Mouse (Mus musculus): ENCODE data around the gene Trap1.
"Not testable (repeated sequence)": the region's sequence is repeated elsewhere in the genome, so short reads cannot be mapped to it uniquely, and the experiment has no call there.

Gene Trap1

DNA sequence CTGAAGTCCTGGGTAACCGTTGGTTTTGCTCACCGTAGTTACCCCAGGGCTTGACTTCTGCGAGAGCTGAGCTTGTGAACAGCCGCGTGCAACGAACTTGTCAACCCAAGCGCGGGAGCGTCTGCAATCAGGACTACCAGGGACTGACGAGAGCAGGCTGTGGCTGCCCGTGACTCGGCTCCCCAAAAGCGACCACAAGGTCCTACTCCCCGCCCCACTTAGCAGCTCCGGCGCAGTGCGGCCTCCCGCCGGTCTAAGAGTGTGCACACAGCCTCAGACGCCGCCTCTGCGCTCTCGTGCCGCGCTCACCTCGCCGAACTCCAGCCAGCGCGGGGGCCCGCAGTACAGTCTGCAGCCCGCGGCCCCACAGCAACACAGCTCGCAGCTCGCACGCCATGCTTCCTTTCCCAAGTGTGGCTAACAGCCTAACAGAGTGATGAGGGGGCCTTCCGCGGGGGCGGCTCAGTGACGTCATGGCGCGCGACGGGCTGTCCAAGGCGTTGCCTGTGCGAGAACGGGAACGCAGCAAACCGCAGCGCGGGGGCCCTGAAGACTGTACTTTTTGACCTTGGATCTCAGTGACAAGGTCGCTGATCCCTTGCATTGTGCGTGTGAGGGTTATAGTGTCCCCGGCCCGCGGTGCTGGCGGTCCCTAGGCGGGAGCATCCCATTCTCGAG, at the start of gene Trap1:
Trap1 (minus strand) TSS at position 444 of the 678 bp plus-strand sequence.
- DNase-seq (ENCODE audit: low read depth in 2 of 2, low spot score in 2 of 2), result peak; percentile 94 to 97

DNA sequence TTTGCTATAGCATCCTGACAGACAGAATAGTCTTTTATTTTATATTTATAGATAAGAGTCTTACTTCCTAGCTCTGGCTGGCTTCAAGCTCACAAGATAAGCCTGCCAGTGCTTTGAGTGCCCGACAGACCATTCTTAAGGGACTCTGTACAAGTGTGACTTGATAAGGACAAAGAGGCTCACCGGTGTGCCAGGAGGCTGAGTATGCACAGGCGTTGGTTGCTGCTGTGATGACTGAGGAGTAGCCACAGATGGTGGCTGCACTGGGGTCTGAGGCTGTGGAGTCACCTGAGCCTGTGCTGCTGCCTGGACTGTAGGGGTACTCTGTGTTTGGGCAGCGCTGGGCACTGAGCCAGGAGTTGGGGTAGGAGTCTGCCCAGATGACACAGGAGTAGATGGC, 39.4 kb upstream of the Trap1 start:
- no peak for DNase-seq (ENCODE audit: low read depth in 2 of 2, low spot score in 2 of 2)

DNA sequence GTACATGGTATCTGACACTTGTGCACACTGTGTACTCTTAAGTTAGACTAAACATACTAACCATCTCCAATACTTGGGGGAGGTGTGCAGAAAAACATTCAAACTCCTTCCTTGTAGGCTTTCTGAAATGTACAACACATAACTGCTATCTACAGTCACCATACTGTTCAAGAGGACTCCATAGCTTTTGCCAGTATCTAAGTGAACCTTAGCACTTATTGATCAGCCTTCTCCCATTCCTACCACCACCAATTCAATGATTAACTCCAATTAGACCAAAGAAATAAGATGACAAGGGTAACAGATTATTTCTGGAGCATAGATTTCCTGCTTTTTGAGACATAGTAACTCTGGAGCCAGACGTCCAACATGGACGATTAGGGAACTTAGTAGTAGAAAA, 22.7 kb upstream of the Trap1 start:
- DNase-seq (ENCODE audit: low read depth in 2 of 2, low spot score in 2 of 2), result no peak

- DNase-seq (ENCODE audit: low read depth in 2 of 2, low spot score in 2 of 2), result no peak
These were observed 19.9 kb upstream of the Trap1 start for GRCm38 (mm10) chr16:4097521-4097920.

DNA sequence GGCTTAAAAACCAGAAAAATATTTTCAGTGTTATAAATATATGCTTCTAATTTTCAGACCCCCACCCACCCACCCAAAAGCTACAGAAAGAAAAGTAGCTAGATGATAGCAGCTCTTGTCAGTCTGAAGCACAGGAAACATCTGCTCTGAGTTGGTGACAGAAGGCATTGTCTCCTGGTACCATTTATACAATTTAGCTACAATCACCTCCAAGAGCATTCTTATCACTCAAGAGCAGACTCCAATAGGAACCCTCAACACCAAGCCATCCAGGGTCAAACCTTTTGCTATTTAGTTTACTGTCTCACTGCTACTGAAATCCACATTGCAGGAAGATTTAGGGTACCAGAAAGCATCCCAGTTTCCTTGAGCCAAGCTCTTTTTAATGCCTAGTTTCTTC, 19.3 kb upstream of the Trap1 start:
- no peak for DNase-seq (ENCODE audit: low read depth in 2 of 2, low spot score in 2 of 2)

- no peak for DNase-seq (ENCODE audit: low read depth in 2 of 2, low spot score in 2 of 2)
These were observed 18.5 kb upstream of the Trap1 start for GRCm38 (mm10) chr16:4096141-4096540.

- DNase-seq (ENCODE audit: low read depth in 2 of 2, low spot score in 2 of 2), result no peak
These were observed 9.7 kb upstream of the Trap1 start for GRCm38 (mm10) chr16:4087214-4087913.

- DNase-seq (ENCODE audit: low read depth in 2 of 2, low spot score in 2 of 2), result no peak
These were observed 8.3 kb upstream of the Trap1 start for GRCm38 (mm10) chr16:4085851-4086387.

GRCm38 (mm10) chr16:4085051-4085450, 7.4 kb upstream of the Trap1 start:
- no peak for DNase-seq (ENCODE audit: low read depth in 2 of 2, low spot score in 2 of 2)

GRCm38 (mm10) chr16:4080419-4080818, 2.8 kb upstream of the Trap1 start:
- DNase-seq (ENCODE audit: low read depth in 2 of 2, low spot score in 2 of 2), result not testable (repeated sequence)

DNA sequence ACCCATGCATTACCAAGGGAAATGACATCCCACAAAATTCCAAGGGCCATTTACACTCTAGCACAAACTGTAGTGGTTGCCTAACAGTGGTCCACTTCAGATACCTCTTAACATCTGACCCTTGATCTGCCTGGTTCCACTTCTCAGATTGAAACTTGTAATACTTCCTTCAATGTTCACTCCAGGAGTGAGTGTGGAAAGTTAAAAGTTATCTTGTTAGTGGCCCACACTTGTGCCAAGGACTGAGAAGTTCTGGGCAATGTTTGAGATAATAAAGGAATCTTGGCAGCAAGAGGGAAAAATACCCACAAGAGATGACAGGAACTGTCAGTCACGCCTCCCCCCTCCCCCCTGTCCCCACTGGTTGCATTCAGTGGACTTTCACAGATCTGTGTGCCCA, 2.0 kb upstream of the Trap1 start:
- DNase-seq (ENCODE audit: low read depth in 2 of 2, low spot score in 2 of 2), result no peak

- not testable (repeated sequence) for DNase-seq (ENCODE audit: low read depth in 2 of 2, low spot score in 2 of 2)
These were observed 675 bp upstream of the Trap1 start for GRCm38 (mm10) chr16:4078302-4078701.

GRCm38 (mm10) chr16:4074836-4075235, 2.8 kb downstream of the Trap1 start:
- DNase-seq (ENCODE audit: low read depth in 2 of 2, low spot score in 2 of 2), result no peak

- DNase-seq (ENCODE audit: low read depth in 2 of 2, low spot score in 2 of 2), result no peak
These were observed 3.3 kb downstream of the Trap1 start for GRCm38 (mm10) chr16:4074297-4074696.

GRCm38 (mm10) chr16:4068588-4068987, 9.0 kb downstream of the Trap1 start:
- DNase-seq (ENCODE audit: low read depth in 2 of 2, low spot score in 2 of 2), result peak; percentile 41 to 51

DNA sequence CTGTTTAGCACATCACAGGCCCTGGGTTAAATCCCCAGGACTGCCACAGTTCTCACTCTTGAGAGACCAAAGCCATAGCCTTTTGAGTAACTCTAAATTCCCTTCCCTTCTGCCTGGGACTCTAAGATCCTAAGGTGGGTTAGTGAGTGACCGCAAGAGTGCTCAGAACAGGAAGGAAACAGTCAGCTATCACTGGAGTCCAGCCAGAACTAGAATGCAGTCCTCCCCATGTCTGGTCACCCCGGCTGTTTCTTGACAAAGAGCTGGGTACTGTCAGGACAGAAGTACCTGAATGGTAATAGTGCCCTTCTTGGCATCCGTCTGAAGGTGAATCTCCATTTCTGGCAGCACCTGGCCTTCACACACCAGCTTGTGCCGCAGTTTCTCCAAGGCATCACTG, 12.7 kb downstream of the Trap1 start:
- DNase-seq (ENCODE audit: low read depth in 2 of 2, low spot score in 2 of 2), result no peak

DNA sequence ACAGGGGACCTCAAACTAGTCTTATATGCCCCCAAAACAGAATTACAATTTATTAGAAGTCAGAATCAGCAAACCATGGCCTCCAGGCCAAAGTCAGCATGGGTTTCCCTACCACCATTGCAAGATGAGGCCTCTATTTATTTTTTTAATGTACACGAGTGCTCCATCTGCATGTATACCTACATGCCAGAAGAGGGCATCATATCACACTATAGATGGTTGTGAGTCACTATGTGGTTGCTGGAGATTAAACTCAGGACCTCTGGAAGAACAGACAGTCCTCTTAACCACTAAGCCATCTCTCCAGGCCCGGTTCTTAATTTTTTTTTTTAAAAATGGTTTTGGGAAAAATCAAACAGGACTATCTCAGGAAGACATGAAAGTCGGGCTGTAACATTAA, 23.8 kb downstream of the Trap1 start:
- no peak for DNase-seq (ENCODE audit: low read depth in 2 of 2, low spot score in 2 of 2)

GRCm38 (mm10) chr16:4052601-4053000, 25.0 kb downstream of the Trap1 start:
- no peak for DNase-seq (ENCODE audit: low read depth in 2 of 2, low spot score in 2 of 2)

- no peak for DNase-seq (ENCODE audit: low read depth in 2 of 2, low spot score in 2 of 2)
These were observed 32.1 kb downstream of the Trap1 start for GRCm38 (mm10) chr16:4045524-4045923.

GRCm38 (mm10) chr16:4044093-4044492, 33.5 kb downstream of the Trap1 start:
- no peak for DNase-seq (ENCODE audit: low read depth in 2 of 2, low spot score in 2 of 2)

GRCm38 (mm10) chr16:4041646-4042045, 36.0 kb downstream of the Trap1 start:
- no peak for DNase-seq (ENCODE audit: low read depth in 2 of 2, low spot score in 2 of 2)

DNA sequence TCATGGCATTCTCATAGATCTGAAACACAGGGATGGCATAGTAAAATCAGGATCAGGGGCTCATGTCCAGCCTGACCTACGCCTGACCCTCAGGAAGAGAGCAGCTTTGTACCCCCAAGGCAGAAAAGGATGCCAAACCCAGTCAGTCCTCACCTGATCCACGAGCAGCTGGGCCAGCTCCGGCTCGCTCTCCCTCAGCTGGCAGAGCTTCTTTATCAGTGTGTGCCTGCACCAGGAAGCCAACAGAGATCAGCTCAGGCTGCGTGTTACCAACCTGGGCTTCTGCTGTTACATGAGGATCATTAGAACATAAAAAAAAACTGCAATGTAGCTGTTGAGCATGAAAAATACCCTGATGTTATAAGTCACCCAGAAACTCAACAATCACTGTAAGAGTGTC, 37.4 kb downstream of the Trap1 start:
- DNase-seq (ENCODE audit: low read depth in 2 of 2, low spot score in 2 of 2), result no peak

DNA sequence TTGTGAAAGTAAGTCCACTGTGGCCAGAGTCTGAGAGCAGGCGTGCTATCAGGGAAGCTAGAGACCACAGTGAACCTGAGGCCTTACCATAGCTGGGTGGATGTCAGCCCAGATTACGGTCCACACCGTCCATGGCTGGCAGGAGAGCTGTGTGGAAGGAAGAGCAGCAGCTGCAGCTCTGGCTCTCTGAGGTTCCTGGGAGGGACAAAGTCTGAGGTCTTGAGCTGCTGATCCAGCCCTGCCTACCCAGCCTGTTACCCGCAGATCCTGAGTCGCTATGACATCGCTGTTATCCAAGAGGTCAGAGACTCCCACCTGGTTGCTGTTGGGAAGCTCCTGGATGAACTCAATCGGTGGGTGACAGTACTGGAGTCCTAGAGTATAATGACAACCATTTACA, 39.9 kb downstream of the Trap1 start:
- no peak for DNase-seq (ENCODE audit: low read depth in 2 of 2, low spot score in 2 of 2)

All from CD8-positive naive resting alpha-beta T cell, adult 2 months (primary cell).